Mouse (Mus musculus) common myeloid progenitor, adult 5-6 weeks (primary cell): ENCODE data around the gene Tmtc4. TPM values are rescaled to one million over a fixed set of nuclear protein-coding genes. Genes with fewer than 3 reads are reported as not detected.

Experiments
- ATAC-seq: replicated peaks from 2 replicates; pipeline ENCODE4 v1.8.0; 2016; ENCODE audit warnings: low read depth, mild to moderate bottlenecking, moderate TSS enrichment, inconsistent platforms; ENCODE audit not compliant: poor library complexity, severe bottlenecking
- total RNA-seq: library from RNA; stranded (forward); fragments of 200-1000, 187-1606 nt; gene quantifications from 2 replicates; pipeline ENCODE4 v1.2.3, GENCODE M21; 2017

Tmtc4 gene
- total RNA-seq, 1 experiment from 2014 or later, result 13.6 TPM

- ATAC-seq, result no peak
Observed at GRCm38 (mm10) chr14:122977056-122977796, 6.6 kb downstream of the Tmtc4 start.

GRCm38 (mm10) chr14:122974854-122975570, 8.8 kb downstream of the Tmtc4 start:
- ATAC-seq, result no peak

DNA sequence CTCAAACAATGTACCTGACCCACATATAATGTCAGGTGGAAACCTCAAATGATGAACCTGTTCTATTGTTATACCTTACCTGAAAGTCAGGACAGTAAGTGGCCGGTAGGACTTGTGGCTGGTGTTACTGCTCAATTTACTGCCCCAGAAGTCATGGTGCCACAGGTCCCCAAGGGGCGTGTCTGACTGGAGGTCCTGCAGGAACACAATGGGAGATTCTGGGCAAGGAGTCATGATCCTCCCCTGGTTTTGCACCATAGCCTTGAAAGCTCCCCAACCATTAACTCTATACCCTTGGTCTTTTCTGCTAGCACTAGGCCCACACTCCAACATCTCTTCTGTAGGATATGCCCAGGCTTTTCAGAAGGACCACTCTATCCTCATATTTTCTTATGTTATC, 10.7 kb downstream of the Tmtc4 start:
- no peak for ATAC-seq

DNA sequence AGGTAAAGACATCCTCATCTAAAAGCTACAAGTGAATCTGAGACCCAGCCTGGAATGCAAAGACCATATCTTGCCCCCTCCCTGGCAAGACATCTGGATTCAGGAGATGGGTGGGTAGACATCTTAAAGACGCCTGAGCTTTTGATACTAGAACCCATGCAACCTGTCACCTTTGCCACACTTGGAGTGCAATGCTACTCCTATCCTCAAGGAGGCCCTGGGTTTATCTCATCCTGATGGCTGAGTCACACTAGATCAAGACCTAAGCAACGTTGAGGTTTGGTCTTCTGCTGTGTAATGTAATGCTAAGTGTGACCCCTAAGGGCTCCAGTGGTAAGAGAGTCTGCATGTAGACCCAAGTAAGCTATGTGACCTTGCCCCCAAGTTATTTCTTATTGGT, 15.8 kb downstream of the Tmtc4 start:
- ATAC-seq, result no peak

DNA sequence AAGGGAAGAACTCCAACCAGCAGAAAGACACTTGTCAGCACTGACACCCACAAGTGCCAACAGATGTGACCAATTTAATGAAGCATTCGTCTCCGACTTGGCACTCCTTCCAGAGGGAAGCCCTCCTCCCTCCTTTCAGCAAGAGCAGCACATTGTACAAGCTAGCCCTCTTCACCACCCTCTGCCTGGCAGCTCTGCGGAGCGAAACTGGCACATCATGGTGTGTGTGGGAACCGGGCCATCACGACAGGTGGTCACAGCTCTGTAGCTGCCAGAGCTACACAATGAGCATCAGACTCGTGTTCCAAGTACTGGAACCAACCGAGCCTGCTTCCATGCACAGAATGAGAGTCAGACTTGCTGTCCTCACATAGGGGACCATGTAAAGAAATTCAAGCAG, 25.9 kb downstream of the Tmtc4 start:
- ATAC-seq, result no peak

GRCm38 (mm10) chr14:122953331-122953730, 30.5 kb downstream of the Tmtc4 start:
- peak; percentile 62 for ATAC-seq

- no peak for ATAC-seq
Observed at GRCm38 (mm10) chr14:122952556-122952955, 31.3 kb downstream of the Tmtc4 start.

DNA sequence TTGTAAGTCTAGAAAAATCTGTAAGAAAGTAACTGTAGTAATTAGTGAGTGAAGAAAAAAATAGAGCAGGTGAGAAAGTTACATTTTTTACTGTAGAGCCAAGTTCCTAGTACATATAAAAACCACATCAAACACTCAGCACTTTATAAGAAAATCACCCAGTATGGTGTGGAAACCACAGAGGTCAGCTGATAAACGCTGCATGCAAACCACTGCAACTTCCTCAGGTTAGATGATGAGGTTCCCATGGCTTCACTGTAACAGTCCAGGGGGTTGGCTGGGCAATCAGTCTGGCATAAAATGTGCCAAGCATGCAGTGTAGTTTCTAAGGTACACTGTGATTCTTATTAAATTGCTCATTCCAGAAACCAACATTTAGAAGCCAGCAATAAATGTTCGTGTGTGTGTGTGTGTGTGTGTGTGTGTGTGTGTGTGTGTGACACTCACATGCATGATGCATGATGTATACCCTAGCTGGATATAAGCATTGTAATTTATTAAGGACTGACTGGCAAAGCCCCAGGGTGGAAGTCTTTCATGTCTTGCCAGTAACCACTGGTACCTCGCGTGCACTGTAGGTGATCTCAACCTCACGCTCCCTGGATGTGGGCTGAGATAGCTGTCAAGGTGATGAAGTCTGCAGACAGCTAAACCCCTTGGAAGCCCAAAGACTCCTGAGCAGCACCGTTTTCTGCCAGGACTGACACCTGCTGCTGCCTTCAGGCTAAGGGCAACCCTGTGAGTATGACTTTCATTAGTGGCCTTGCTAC, 32.0 kb downstream of the Tmtc4 start:
- ATAC-seq, result peak; percentile 85

- no peak for ATAC-seq
Observed at GRCm38 (mm10) chr14:122950915-122951314, 32.9 kb downstream of the Tmtc4 start.

- ATAC-seq, result no peak
Observed at GRCm38 (mm10) chr14:122943475-122943853, 40.4 kb downstream of the Tmtc4 start.

GRCm38 (mm10) chr14:122942757-122943474, 40.9 kb downstream of the Tmtc4 start:
- ATAC-seq, result no peak

DNA sequence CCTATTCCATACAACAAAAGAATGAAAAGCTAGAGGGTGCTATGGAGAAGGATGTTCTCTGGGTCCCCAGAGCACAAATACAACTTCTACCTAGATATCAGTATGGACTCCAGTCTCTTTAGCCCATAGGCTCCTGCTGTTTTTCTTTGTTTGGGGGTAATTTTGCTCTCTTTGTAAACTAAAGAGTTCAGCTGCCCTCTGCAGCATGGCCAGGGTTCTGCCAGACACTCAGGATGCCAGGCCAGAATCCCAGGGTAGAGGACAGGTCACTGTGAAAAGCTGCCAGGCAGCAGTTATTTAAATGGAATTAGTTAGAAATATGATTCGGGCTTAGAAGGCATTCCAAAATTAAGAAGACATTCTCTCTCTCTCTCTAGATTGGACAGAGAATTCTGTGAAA, 47.4 kb downstream of the Tmtc4 start:
- no peak for ATAC-seq

DNA sequence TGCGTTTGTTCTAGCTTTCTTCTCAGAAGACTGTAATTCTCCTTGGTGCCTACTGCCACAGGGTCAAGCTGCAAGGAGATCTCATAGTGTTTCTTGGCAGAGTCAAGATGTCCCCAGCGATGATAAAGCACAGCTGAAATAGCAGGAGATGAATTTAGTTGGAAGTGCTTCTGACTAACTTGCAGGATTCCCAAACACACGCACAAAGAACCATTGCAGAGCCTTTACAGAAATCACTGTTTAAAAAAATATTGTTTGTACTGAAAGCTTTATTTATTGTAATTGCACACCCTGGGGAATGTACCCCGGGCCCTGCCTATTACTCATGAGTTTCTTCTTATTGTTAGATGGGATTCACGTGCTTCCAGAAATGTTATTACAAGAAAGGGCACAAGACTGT, 63.8 kb downstream of the Tmtc4 start:
- no peak for ATAC-seq

GRCm38 (mm10) chr14:122917676-122918075, 66.2 kb downstream of the Tmtc4 start:
- no peak for ATAC-seq

GRCm38 (mm10) chr14:122913657-122914056, 70.2 kb downstream of the Tmtc4 start, which contains the start of gene Ggact:
TSS of gene Ggact (minus strand) at chr14:122913757.
- ATAC-seq, result no peak

DNA sequence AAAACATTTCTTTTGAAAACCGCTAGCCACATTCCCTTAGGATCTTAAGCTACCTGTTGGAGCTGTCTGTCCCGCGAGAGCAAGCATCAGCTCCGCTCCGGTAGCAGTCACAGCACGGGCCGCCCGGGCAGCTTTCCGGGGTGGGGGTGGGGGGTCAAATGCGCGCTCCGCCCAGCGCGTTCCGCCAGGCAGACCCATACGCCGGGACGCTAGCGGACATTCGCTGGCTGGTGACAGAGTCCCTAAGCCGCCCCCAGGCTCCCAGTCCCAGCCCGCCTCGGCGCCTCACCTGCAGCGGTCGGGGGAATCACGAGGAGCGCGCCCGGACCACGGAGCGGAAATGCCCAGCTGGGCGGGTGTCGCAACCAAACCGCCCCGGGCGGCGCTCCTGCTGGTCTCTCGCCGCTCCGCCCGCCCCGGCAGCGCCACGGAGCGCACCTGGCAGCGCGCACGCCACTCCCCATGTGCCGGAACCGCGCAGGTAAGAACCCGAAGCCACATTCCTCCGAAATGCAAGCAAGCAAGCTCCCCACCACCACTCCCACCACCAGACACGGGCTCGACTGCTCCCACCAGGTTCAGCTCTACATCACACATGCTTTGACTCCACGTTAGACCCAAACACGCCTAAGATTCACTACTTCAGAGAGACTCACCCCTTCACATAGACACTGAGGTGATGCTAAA, 70.9 kb downstream of the Tmtc4 start:
- peak; percentile 80 for ATAC-seq

DNA sequence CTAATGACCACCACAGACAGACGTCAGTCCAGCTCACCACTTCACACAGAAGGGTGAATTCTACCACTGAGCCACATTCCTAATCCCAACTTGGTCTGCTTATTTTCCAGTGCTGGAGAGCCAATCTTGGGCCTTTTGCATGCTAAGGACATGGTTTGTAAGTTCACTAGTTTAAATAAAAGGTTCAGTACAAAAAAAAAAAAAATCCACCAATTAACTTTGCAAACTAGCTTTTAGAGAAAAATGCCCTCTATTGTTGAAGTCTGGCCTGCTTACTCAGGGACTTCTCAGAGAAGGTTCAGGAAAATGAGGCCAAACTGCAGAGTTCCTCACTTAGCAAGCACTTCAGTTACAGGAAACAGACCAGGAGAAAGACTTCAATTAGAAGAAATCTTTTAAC, 71.7 kb downstream of the Tmtc4 start:
- ATAC-seq, result no peak

DNA sequence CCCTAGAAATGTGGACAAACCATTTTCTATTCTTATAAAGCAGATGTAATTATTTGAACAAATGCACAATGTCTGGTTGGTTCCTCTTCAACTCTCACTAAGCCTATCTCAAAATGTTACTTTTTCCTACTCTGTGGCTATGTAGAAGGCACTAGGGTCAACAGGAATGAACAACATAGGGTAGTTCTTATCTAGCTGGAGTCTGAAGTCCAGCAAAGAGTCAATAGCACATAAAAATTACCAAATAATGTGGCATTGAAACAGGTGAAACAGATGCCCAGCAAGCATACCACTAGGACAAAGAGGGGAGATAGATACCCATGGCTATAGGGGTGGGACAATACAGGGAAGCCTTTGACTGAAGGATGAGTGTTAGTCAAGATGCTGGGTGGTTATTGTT, 72.6 kb downstream of the Tmtc4 start:
- ATAC-seq, result no peak

DNA sequence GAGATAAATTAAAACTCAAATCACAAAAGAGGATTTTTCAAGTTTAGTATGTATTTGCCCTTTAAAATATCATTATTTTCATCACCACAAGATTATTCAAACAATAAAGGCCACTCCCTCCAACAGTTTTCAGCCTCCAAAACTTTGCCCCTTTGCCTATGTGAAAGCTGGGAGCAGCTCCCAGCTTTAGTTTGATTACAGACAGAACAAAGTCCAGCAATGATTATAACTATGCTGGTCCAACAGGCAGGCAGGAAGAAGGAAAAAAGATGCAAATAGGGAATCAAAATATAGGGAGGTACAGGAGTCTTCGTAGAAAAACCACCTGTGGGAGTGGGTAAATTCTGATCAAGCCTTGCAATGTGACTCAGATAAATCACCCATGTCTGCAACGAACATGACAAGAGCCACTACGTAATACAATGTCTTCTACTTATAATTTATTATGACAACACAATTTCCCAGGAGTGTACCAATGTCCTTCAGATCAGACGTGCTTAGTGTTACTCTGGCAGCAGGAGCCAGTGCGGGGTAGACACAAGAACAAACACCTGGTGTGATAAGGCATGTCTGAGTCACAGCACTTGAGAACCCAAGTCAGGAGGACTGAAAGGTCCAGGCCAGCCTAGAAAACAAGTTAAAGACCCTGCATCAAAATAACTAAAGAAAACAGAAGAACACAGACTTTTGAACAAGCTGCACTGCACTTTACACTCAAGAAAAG, 74.3 kb downstream of the Tmtc4 start:
- ATAC-seq, result no peak
